Mouse (Mus musculus) heart, adult 2 months (tissue): Measurements from ENCODE around the gene Olfr525. TPM values are rescaled to one million over a fixed set of nuclear protein-coding genes. Genes with fewer than 3 reads are reported as not detected.

ENCODE experiments used
- DNase-seq, 2 experiments: peaks; one replicate each; pipeline ENCODE4 v3.0.0; 2021
- H3K27ac ChIP-seq: fragments of 200-600 bp; 2 replicates; pipeline ENCODE4 v1.8.1; 2022
- H3K27me3 ChIP-seq: fragments of 200-500 bp; 2 replicates; pipeline ENCODE4 v1.6.1; 2012; ENCODE audit warnings: mild to moderate bottlenecking, low read length, inconsistent platforms, mixed read lengths; ENCODE audit not compliant: control insufficient read depth, insufficient read depth
- H3K36me3 ChIP-seq: fragments of 200-500 bp; 2 replicates; pipeline ENCODE4 v1.6.1; 2012; ENCODE audit warnings: low read length, inconsistent platforms; ENCODE audit not compliant: control insufficient read depth, insufficient read depth
- H3K4me1 ChIP-seq: fragments of 200-500 bp; 2 replicates; pipeline ENCODE4 v1.6.1; 2011; ENCODE audit warnings: low read length; ENCODE audit not compliant: control insufficient read depth, insufficient read depth
- H3K4me3 ChIP-seq: fragments of 200-600 bp; 2 replicates; pipeline ENCODE4 v1.8.1; 2022
- H3K79me2 ChIP-seq: fragments of 200-500 bp; replicated peaks from 2 replicates; pipeline ENCODE4 v1.6.1; 2012; ENCODE audit warnings: mild to moderate bottlenecking, inconsistent platforms, low read length, moderate library complexity, mixed read lengths; ENCODE audit not compliant: control insufficient read depth, insufficient read depth
- H3K9ac ChIP-seq: fragments of 200-500 bp; 2 replicates; pipeline ENCODE4 v1.6.1; 2012; ENCODE audit warnings: low read depth, mild to moderate bottlenecking, control low read depth, inconsistent platforms, low read length, mixed read lengths
- CTCF ChIP-seq: fragments of 200-600 bp; IDR thresholded peaks from 2 replicates; pipeline ENCODE4 v1.8.1; 2022; ENCODE audit warnings: antibody characterized with exemption, mild to moderate bottlenecking, moderate library complexity
- EP300 ChIP-seq: fragments of 200-500 bp; IDR thresholded peaks from 2 replicates; pipeline ENCODE4 v1.6.1; 2011; ENCODE audit warnings: low read depth, low read length, control low read depth; ENCODE audit not compliant: insufficient read depth
- POLR2A ChIP-seq: fragments of 200-500 bp; IDR thresholded peaks from 2 replicates; pipeline ENCODE4 v1.6.1; 2011; ENCODE audit warnings: mild to moderate bottlenecking, low read depth, low read length, control low read depth; ENCODE audit not compliant: insufficient read depth
- WGBS: fragments of 180-500 bp; shearing (Covaris S2); methylation state at CpG from one replicate; pipeline ENCODE4 v1.1.7; 2018; 5-methylcytosine and 5-hydroxymethylcytosine counted together
- intact Hi-C: fragments of 180-260 bp; cut with DNase I; formaldehyde crosslinking; loops from one replicate; pipeline ENCODE4 v1.15.1; 2025
- long read RNA-seq: library from polyadenylated mRNA; stranded (forward); transcript quantifications from one replicate; pipeline ENCODE4 v2.0.0, GENCODE M21; 2021
- polyA plus RNA-seq: library from polyadenylated mRNA; depleted of rRNA; stranded (reverse); fragments of >200 nt; gene quantifications from 2 replicates; pipeline ENCODE4 v1.2.3, GENCODE M21; 2012; rRNA removed
- total RNA-seq, 2 experiments: library from RNA; stranded (reverse); gene quantifications; 2 replicates each; pipeline ENCODE4 v1.2.3; 2021

Gene Olfr525
- not detected for total RNA-seq
- polyA plus RNA-seq = not detected in 2 replicates
- long read RNA-seq = 0 reads

DNA sequence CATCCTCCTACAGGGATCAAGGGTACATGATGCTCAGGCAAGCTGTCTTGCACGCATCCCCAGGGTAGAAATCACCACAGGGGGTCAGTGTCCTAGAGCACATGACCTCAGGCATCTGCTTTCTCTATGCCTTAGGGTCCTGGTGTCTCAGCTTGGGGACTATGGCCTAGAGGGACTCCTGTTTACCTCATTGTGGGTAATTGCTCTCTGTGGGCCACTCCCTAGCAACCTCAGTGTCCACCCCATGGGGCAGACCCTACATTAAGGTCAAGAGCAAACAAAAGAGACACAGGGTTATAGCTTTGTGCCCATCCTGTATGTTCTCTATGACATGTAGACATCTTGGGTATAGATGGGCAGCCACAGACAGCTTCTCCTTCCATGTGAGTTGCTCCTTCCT, at the start of gene Olfr525:
Gene Olfr525, plus strand, starts transcription at position 301 of the 400 bp plus-strand sequence.
- Histone ChIP-seq H3K4me3 (no peak within 1 kb of the TSS), H3K27ac (no peak within 1 kb of the TSS), H3K36me3 (no peaks in the 10 kb centered on the region), H3K79me2 (no peaks in the 10 kb centered on the region), H3K27me3 (no peaks in the 10 kb centered on the region), H3K9ac (no peak within 1 kb of the TSS), H3K4me1 (no peaks in the 10 kb centered on the region)
- TF ChIP-seq CTCF = no peak
- no peak for TF ChIP-seq POLR2A
- no peak for TF ChIP-seq EP300
- WGBS = 62% methylated on average over 1 of the region's 1 CpGs
- intact Hi-C loops = no loop called here
- no peak for DNase-seq

DNA sequence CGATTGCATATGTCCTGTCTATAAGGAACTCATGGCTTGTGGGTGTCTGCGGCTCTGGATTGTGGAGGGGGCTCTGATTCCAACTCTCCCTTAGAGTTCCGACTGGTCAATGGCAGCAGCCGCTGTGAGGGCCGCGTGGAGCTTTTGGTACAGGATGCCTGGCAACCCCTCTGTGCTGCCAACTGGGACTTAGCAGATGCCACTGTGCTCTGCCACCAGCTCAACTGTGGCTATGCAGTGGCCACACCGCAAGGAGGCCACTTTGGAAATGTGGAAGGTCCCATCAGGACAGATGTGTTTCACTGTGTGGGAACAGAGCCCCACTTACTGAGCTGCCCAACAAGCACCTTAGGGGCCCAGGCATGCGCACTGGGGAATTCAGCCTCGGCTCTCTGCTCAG, 24.9 kb upstream of the Olfr525 start:
- TF ChIP-seq CTCF (no peak), POLR2A (no peak), EP300 (no peak)
- H3K4me1 ChIP-seq = no peaks in the 10 kb centered on the region
- no peaks in the 10 kb centered on the region for H3K79me2 ChIP-seq
- no peak overlapping the region for H3K9ac ChIP-seq
- no peak for DNase-seq
- H3K4me3 ChIP-seq = no peak overlapping the region
- no peaks in the 10 kb centered on the region for H3K27me3 ChIP-seq
- H3K27ac ChIP-seq = no peak overlapping the region
- WGBS = 89% methylated on average over 9 of the region's 9 CpGs
- H3K36me3 ChIP-seq = no peaks in the 10 kb centered on the region
- intact Hi-C loops = no loop called here

DNA sequence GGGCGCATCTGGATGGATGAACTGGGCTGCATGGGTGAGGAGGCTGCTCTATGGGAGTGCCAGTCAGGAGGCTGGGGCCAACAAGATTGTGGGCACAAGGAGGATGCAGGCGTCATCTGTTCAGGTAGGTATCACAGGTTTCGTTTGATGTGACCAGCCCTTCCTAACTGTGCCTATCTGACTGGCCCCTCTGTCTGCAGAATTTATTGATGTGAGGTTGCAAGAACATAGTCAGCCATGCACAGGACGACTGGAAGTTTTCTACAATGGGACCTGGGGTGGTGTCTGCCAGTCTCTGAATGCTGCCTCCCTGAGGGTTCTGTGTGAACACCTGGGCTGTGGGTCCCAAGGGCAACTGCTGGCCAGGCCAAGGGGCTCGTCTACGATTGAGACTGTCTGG, 23.8 kb upstream of the Olfr525 start:
- intact Hi-C loops = no loop called here
- H3K9ac ChIP-seq = no peak overlapping the region
- H3K4me3 ChIP-seq = no peak overlapping the region
- DNase-seq = no peak
- no peaks in the 10 kb centered on the region for H3K4me1 ChIP-seq
- no peak overlapping the region for H3K27ac ChIP-seq
- 68% methylated on average over 6 of the region's 6 CpGs for WGBS
- H3K79me2 ChIP-seq = no peaks in the 10 kb centered on the region
- H3K36me3 ChIP-seq = no peaks in the 10 kb centered on the region
- TF ChIP-seq EP300 = no peak
- TF ChIP-seq POLR2A = no peak
- TF ChIP-seq CTCF = no peak
- H3K27me3 ChIP-seq = no peaks in the 10 kb centered on the region

DNA sequence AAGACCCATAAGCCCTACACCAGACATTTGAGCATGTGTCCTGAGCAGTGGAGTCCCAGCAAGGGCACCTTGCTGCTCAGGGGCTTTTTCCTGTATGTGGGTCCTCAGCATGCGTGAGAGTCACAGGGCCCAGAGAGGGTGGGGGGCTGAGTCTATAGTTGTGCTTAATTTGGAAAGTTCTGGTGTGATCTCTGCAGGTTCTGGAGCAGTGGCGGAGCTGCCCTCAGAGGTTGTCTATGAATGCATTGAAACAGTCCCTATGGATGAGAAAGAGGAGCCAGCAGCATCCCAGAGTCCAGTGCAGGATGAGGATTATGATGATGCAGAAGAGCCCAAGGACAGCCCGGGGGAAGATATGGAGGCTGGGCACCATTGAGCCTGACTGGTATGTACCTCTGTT, 21.2 kb upstream of the Olfr525 start:
- H3K4me1 ChIP-seq = no peaks in the 10 kb centered on the region
- TF ChIP-seq POLR2A (no peak), EP300 (no peak), CTCF (no peak)
- H3K9ac ChIP-seq = no peak overlapping the region
- 80% methylated on average over 3 of the region's 3 CpGs for WGBS
- H3K79me2 ChIP-seq = no peaks in the 10 kb centered on the region
- intact Hi-C loops = no loop called here
- no peaks in the 10 kb centered on the region for H3K36me3 ChIP-seq
- DNase-seq = no peak
- H3K27ac ChIP-seq = no peak overlapping the region
- H3K27me3 ChIP-seq = no peaks in the 10 kb centered on the region
- no peak overlapping the region for H3K4me3 ChIP-seq

DNA sequence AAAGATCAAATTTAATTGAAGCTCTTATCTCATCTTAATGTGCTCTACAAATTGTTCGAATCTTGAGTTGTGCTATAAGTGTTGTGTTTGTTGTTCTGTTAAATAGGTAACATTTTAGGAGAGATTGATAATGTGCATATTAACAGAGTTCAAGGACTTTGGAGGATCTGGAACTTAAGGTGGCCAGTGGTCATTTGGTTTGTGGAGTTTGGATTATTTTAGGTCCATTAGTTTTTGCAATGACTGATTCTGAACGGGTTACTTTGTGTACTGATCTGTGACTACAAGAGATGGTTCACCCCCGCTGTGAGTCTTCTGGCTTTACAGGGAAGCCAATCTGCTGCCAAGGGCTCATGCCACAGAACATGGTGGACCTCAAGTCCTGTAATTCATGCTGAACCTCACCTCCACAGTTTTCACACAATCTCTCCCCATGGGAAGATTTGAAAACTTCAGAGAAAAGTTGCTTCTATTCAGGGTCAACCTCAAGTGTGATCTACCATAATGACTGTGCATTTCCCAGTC, 735 bp upstream of the Olfr525 start:
- no peak overlapping the region for H3K4me3 ChIP-seq

DNA sequence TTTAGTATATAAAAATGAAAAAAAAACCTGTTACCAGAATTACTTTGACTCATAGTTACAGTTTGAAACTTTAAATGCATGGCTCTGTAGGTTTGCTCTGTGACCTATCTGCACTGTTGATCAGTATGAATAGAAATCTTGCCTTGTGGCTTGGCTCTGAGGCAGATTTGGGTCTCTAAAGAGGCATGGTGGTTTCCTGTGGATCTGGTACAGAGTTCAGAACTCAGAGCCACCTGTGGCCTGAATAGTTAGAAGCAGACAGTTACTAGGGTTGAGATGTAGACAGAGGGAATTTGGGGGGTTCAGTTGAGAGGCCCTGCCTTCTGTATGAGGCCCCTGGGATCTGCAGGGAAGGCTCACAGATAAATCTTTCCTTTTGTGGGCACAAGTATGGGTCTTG, 477 bp downstream of the Olfr525 start:
- TF ChIP-seq CTCF (no peak), POLR2A (no peak), EP300 (no peak)
- Histone ChIP-seq H3K36me3 (no peaks in the 10 kb centered on the region), H3K4me1 (no peaks in the 10 kb centered on the region), H3K79me2 (no peaks in the 10 kb centered on the region), H3K27me3 (no peaks in the 10 kb centered on the region), H3K4me3 (no peak overlapping the region), H3K27ac (no peak overlapping the region), H3K9ac (no peak overlapping the region)
- intact Hi-C loops = no loop called here
- DNase-seq = no peak

More for the DNA sequence above, 735 bp upstream of the Olfr525 start:
- 76% methylated on average over 3 of the region's 3 CpGs for WGBS
- Histone ChIP-seq H3K4me1 (no peaks in the 10 kb centered on the region), H3K79me2 (no peaks in the 10 kb centered on the region), H3K27me3 (no peaks in the 10 kb centered on the region), H3K9ac (no peak overlapping the region), H3K36me3 (no peaks in the 10 kb centered on the region), H3K27ac (no peak overlapping the region)
- TF ChIP-seq POLR2A (no peak), EP300 (no peak), CTCF (no peak)
- no peak for DNase-seq
- intact Hi-C loops = no loop called here
